Mouse (Mus musculus) T-helper 1 cell (primary cell): ENCODE results near the gene Suds3.

Experiments
- in situ Hi-C: fragments of 300-600 bp; cut with MboI, MseI; formaldehyde crosslinking; loops from one replicate; pipeline ENCODE4 v1.15.1; 2025; ENCODE audit warnings: high pct_unique_total_duplicates

The Suds3 gene

DNA sequence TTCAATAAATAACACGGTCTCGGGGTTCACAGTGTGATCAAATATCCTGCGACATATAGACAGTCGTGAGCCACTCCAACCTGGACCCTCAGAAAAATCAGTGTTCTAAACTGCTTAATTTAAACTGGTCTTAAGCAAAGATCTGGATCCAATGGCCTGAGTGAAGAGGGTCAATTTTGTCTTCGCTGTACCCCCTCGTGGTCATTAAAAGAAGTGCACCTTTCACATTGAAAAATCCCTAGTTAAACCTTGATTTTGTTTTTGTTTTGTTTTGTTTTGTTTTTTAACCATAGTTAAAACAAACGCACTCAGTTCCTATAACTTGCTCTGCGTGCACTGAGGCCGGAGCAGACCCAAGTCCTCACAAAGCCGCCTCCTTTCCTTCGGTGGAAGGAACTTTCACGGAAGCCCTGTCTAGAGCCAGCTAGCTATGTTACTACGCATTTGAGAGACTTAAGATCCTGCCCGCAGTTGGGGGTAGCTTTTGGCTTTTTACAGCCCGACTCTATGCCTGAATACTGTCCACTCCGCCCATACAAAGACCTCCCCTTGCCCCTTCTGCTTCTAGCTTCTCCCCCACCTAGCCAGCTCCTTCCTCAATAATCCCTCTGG lies 1.2 kb downstream of the Suds3 start:
- in situ Hi-C loops: no loop called here

DNA sequence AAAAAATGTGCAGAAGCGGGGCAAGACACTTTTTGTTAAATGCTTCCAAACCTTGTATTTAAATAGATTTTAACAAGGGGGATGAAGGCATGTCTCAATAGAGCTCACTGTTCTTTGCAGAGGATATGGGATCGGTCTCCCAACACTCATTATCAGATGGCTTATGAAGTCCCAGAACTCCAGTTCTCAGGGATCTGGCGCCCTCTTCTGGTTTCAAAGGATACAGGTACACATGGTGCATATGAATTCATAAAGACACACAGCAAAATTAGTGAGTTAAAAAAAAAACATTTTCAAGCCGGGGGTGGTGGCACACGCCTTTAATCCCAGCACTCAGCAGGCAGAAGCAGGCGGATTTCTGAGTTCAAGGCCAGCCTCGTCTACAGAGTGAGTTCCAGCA lies 2.6 kb downstream of the Suds3 start:
- in situ Hi-C loops: no loop called here

DNA sequence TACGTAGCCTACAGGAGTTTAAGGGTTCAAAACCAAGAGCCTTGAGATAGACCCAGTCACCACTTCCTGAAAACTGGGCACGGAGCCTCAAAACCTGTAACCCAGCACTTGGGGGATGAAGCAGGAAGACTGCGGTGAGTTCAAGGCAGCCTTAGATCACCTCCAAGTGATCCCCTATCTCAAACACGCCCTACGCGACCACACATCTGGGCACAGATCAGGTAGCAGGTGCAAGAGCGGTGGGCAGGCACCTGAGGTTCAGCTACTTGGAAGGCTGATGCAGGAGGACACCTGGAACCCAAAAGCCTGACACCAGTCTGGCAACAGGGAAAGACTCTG lies 4.2 kb downstream of the Suds3 start:
- in situ Hi-C loops: no loop called here

DNA sequence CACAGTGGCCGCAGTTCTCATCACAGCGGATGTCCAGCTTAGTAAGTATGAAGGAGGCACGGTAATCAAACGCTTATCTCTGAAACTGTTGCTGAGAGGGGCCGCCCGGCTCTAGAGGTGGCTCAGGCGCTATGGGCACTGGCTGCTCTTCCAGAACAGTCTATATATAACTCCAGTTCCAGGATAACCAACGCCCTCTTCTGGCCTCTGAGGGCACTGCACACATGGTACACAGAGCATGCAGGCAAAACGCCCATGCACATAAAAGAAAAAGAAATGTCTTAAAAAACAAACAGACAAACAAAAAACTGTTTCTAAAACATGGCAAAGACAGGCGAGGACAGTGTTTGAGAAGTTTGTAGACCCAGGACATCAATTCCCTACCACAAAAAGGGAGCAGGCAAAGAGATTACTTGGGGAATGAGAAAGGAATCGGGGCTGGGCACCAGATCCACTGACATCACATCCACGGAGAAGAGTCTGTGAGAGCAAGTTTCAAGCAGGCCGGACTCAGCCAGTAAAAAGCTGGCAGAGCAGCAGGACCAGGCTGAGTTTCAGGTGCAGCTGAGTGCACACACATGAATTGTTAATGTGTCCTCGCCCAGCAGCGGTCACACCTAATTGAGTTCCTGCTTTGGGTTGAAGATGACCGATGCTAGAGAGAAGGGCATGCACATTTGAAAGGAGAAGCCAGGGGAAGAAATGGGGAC lies 4.7 kb downstream of the Suds3 start:
- in situ Hi-C loops: no loop called here

DNA sequence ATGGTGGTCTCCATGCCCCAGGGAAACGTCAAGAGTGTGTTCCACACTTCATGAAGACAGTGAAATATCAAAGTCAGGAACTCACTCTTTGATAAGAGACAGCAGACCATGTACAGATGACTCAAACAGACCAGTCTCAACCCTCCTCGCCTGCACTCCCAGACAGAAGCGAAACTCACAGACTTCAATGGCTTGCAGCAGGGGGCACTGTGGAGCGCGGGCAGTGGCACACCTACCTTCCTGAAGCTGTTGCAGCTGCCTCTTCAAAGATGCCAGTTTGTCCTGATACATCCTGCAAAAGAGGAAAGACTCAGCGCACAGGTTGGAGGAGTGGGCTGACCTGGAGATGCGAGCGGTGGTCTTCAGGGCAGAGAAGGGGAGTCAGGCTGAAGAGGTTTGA lies 6.4 kb downstream of the Suds3 start:
- in situ Hi-C loops: loop anchor here (10.0 kb wide), 1 partner anchor 175 kb away; the partner anchor contains the start of gene Pebp1

DNA sequence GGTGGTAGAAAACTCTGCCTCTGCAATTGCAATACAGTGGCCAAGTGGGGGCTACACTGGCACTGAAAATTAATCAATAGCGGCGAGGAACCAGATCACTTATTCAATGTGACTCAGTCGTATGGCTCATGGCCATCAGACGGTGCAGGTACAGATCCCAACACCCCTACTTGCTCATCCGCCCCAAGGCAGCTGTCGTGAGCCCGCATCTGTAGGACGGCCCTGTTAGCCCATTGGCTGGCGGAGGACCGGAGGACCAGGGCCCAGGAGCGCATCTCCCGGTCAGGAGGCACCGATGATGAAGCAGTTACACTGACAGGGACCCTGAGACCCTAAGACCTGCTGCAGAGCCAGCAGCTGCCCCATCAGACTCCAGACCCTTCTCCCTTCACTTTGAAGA lies 7.2 kb downstream of the Suds3 start:
- in situ Hi-C loops: loop anchor here (10.0 kb wide), 1 partner anchor 176 kb away; the partner anchor contains the start of gene Pebp1

DNA sequence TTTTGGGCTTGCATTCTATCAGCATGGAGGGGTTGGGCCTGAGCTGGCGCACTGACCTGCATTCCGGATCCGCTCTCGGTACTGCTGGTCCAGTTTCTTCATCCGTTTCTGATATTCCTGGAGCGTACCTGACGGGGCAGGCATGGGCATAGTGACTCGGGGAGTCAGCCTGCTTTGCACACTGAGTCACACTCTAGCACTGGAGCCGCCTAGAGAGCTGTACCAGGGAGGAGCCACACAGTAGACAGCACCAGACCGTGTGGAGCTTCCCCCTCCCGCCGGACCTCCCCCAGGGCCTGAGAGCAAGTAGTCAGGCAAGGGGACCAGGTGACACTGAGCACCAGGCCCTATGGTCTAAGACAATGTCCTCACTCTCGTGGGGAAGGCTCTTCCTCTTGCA lies 7.6 kb downstream of the Suds3 start:
- in situ Hi-C loops: loop anchor here (10.0 kb wide), 1 partner anchor 177 kb away; the partner anchor contains the start of gene Pebp1

DNA sequence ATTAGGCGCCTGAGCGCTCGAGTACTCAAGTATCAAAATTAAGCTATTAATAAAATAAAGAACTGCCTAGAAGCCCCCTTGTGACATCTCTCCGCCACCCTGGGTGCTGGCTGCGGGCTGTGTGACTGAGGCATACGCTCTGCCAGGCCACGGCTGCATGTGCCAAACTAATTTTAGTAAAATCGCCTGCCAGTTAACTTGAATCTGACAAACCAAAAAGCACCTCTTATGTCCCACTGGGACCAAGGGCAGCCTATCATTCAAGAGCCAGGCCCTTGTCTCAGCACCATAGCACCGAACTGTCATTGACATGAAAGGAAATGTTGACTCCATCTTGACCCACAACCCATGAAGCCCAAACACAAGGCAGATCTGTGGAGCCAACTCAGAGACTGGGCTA lies 10.2 kb downstream of the Suds3 start:
- in situ Hi-C loops: loop anchor here (10.0 kb wide), 1 partner anchor 179 kb away; the partner anchor contains the start of gene Pebp1

DNA sequence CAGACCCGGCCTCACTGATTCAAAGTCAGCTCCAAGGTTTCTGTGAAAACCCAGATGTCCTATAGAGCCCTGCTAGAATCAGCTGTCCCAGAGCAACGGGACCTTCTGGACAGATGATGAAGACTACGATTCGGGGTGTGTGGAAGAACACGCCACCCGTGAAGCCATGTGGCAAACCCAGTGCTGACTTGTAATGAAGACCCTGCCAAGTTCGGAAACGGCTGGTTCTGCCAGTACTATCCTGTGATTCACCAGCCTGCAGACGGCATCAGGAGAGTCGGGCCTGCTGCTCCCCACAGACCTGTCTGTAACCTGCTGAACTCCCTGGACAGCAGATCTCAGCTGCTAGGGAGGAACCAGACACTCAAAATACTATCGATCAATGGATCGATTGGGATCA lies 11.6 kb downstream of the Suds3 start:
- in situ Hi-C loops: loop anchor here (10.0 kb wide), 1 partner anchor 180 kb away; the partner anchor contains the start of gene Pebp1

DNA sequence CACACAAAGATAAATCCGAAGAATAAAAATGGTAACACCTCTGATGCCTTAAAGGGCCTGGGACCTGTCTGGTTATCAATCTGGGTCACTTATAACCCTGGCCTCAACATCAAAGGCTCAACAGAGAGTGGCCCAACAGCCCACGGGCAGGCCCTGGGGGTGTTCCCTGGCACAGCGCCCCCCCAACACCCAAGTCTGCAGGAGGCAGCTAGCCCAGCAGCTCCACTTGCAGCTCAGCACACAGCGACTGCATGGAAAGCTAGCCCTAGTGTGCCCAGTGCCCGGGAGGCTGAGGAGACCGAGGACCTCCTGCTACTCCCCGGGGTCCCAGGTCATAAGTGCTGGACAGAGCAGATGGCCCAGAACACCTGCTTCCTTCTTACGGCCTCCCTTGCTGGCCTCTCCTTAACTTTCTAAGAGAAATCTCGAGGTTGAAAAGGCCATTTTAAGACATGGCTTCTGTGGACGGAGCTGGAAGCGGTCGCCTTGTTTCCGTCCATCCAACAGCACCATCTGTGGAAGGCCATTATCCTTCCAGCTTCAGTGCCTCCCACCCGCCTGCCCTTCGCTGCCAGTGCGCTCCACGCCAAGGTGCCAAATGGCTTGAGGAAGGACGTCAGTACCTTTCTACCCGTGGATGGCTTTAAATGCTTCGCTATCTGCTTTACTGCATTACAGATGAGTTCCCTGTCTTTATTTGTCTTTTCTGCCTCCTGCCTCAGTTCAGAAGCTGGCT lies 12.6 kb downstream of the Suds3 start:
- in situ Hi-C loops: loop anchor here (10.0 kb wide), 1 partner anchor 181 kb away; the partner anchor contains the start of gene Pebp1

DNA sequence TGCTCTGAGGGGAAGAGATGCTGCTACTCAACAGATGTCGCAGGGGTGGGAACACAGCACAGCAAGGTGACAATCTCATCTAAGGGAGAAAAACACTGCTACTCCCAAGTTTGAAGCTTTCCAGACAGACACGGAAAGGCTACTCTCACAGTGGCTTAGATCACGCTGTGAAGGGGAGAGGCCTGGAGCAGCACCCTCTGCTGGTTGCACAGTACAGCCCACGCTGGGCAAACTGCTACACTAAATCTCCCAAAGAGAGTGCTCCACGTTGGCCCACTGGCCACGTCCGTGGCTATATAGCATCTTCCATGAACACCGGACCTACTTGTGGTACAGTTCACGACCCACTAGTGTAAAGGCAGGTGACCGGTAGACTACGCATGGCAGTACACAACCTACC lies 16.2 kb downstream of the Suds3 start:
- in situ Hi-C loops: loop anchor here (10.0 kb wide), 1 partner anchor 185 kb away; the partner anchor contains the start of gene Pebp1

DNA sequence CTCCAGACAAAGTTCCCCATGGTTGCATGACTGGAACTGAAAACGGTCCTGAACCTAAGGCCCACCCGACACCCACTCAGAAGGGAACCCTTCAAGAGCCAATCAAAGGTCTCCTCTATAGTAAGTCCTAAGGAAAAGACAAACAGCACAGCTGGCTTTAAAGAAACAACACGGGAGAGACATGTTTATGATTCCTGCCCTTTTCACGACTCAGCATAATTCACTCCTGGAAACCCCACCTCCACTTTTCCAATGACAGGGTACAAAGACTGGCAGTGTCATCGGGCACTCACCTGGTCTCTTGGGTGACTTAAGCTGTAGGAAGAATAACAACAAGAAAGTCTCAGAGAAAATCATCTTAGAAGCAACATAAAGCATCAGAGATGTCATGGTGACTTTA lies 16.9 kb downstream of the Suds3 start:
- in situ Hi-C loops: no loop called here

DNA sequence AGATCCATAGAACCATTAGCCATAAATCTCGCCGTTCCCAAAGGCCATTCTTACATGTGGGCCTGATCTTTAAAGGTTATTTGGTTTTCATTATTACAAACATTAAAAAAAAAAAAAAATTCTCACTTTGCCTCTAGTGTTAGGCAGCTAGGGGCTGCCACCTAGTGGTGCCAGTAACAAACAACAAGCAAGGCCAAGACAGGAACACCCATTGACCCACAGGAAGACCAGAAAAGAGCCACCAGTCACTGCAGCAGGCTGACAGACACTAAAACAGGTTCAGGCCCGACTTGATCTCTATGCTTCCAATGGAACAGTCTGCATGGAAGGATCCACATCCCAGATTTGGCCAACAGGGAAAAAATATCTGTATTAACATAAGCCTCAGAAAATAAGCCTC lies 19.2 kb downstream of the Suds3 start:
- in situ Hi-C loops: no loop called here

DNA sequence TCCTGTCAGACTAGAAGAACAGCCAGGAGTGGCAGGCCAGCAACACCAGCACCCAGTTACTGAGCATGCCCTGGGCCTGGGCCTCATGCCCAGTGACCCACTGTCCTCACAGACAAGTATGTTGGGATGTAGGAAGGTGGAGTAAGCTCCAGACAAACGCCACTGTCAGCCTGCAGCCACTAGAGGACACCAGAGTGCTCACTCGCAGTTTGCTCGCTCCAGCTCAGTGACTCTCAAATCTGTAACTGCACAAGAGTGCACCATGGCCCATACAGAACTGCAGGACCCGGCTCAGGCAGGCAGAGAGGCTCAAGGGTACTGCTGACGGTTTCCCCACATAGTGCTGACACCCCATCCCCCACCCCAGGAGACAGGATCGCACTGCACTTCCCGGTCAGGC lies 21.5 kb downstream of the Suds3 start:
- in situ Hi-C loops: no loop called here

DNA sequence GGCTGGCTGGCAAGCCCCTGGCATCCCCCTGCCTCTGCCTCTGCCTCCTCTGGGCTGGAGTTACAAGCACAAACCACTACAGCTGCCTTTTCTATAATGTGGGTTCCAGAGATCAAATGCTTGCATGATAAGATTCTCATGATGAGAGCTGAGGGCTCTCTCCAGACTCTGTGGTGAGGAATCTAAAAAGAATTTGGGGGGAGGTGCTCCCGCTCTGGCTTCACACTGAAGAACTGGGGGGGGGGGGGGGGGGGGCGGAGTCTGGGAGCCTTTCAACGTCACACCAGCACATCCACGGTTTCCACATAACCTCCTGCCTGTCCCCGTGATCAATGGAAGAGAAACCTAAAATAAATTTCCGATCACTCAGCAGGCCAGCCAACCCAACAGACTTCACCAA lies 26.1 kb downstream of the Suds3 start:
- in situ Hi-C loops: no loop called here

DNA sequence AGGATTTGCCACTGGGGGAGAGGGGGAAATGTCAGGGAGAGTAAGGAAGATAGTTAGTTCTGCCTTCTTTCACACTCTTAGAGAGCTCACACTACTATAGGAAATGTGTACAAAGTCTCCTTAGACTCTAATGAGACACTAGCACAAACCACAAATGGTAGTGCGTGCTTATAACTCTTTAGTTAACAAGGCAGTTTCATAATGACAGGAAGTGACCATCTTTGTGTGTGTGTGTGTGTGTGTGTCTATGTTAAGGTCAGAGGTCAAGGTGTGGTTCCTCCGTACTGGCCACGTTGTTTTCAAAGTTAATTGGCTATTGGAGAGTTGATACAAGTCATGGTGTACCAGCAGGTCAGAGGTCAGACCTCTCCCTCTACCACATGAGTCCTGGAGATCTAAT lies 26.8 kb downstream of the Suds3 start:
- in situ Hi-C loops: no loop called here

DNA sequence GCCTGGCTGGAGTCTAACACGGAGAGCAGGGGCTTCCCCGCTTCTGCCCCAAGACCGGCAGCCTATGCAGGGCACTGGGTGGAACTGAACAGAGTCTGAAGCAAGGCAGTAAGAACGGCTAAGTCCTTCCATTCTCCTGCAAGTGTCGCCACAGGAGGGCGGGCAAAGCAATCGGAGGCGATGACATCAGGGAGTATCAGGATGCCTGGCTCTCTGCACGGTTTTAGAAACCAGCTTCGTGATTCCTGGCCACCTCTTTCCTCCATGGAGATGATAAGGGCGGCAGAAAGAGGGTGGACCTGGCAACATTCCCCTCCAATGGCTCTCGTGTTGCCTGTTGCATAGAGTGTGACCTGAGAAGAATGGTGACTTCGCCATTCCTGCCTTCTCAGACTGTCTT lies 28.2 kb downstream of the Suds3 start:
- in situ Hi-C loops: no loop called here

DNA sequence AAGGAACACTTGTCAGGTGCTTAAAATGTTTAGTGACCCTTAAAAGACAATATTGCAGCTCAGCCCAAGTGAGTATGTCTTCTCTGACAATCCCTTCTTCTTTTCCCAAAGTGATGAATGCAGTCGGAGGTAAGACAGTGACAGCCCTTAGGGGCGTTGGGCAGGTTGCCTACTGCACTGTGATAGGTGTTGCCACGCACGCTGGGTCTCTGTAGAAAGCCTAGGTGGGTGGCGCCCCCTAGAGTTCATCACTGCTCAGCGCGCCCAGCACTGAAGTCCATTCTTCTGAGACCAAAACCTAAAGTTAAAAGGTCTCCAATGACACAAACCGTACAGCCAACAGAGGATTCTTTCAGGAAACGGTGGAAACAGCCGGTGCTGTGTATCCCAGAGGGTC lies 46.4 kb downstream of the Suds3 start:
- in situ Hi-C loops: no loop called here

DNA sequence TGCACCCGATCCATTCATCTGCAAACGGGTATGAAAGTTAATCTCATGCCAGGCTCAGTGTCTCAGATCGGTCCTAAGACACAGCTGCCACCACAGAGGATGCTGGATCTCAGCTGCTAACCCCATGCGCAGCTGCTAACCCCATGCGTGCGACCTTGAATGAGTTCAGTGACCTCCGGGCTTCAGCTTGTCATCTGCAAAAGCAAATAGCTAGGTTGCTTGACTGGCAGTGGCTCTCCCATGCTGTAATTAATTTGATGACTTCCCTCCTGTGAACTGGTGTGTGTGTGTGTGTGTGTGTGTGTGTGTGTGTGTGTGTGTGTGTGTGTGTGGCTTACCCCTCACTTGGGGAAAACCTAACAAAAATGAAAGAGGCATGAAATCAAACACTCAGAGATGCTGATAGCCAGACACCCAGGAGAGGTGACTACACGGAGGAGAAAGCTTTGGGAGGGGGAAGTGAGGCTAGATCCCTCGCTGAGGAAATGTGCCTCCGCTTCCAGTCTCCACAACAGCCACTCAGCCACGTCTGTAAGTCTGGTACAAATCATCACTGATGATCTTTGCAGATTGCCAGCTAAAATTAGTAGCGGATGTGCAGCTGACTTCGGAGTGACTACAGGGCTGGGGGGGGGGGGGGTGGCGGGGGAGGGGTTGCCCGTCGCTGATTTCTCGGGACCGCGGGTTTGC lies 47.0 kb downstream of the Suds3 start:
- in situ Hi-C loops: no loop called here

DNA sequence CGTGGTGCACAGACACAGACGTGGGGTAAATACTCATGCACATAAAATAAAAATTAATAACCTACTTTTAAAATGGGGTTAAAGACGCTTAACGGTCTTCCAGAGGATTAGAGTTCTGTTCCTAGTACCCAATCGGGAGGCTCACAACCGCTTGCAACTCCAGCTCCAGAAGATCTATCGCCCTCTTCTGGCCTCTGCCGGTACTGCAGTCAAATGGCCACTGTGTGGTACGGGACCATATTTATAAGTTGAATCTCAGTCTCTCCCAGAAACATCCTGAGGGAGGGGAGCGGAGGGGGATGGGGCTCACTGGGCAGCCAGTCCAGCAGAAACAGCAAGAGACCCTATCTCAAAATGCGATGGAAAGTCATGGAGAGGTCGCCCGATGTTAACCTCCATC lies 47.7 kb downstream of the Suds3 start:
- in situ Hi-C loops: no loop called here

DNA sequence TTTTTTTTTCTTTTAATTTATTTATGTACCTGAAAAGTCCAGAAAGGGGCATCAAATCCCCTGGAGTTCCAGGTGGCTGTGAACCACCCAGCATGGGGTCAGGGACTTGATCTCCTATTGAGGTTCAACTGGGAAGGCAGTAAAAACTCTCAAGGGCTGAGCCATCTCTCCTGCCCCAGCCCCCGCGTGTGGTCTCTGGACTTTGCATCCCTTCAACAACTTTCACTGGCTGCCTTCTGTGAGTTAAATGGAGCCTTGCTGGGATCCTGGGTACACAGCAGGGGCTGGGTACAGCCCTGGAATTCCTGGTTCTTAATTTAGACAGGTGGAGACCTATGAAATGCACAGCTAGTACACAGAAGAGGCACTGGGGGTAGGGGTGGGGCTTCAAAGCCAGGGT lies 54.7 kb downstream of the Suds3 start:
- in situ Hi-C loops: no loop called here
